Mouse (Mus musculus): Measurements from ENCODE around the gene H2al1j. TPM values are rescaled to one million over a fixed set of nuclear protein-coding genes. Genes with fewer than 3 reads are reported as not detected.

H2al1j gene
- total RNA-seq, 2 experiments from 2014 or later: not detected

DNA sequence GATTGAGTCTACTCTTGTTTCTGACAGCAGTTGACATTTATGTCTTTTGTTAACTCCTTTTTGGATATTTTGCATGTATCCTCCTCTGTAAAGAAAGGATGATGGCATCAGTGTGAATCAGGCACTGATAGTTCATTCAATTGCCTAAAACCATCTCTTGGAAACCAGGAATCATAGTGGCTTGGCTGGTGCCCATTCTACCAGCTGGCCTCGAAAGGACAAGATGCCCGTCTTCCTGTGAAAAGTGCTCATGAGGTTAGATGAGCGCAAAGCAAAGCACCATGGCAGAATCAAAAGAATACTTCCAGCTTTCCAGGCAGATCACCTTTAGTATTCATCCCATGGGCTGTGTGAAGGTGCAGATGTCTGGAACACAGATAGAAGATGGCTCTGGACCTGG is 19.1 kb downstream of the H2al1j start:
- no peak for DNase-seq (ENCODE audit: low spot score in 2 of 2)
- H3K4me3 ChIP-seq: no peak overlapping the region
- TF ChIP-seq CTCF (conservative IDR thresholded peaks at IDR 0.05): no peak
- peak overlapping the region; percentile 43; the same call in 1 of the 2 replicates for H3K27ac ChIP-seq

DNA sequence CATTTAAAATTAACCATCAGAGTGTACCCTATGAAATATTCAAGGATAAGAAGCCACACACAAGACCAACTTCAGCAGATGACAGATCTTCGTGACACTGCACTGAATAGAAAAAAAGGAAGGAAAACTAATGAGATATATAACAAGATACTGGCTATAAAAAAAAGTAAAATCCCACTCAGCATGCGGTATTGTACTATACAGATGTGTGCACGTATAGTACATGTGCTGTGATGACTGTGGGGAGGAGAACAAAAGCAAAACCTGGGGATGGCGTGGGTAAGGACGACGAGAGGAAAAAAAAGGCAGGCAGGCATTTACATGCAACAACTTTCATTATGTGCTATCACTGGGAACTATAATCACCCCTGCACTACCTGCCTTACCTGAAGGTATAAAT is 33.2 kb downstream of the H2al1j start:
- H3K4me3 ChIP-seq: no peak overlapping the region
- DNase-seq (ENCODE audit: low spot score in 2 of 2): no peak
- no peak overlapping the region for H3K27ac ChIP-seq

DNA sequence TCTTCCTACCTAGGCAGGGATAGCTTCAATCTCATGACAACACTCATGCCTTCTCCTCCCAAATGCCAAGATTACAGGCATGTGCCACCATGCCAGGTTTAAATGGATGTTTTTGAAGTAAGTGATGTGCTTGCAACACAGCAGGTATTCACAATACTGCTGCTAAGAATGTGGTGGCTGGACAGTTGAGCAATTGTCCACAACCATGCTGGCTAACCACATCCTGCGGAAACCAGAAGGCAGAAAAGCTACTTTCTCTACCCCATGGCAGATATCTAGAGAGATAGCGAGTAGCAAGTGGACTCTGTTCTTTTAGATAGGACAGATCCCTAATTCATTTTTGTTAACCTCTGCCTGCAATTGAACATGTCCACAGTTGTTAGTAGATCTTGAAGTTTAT is 33.6 kb downstream of the H2al1j start:
- DNase-seq (ENCODE audit: low spot score in 2 of 2): no peak
- no peak for TF ChIP-seq CTCF (conservative IDR thresholded peaks at IDR 0.05)
- H3K4me3 ChIP-seq: no peak overlapping the region
- no peak overlapping the region for H3K27ac ChIP-seq

More for the DNA sequence above, 33.2 kb downstream of the H2al1j start:
- no peak for TF ChIP-seq CTCF (conservative IDR thresholded peaks at IDR 0.05)

DNA sequence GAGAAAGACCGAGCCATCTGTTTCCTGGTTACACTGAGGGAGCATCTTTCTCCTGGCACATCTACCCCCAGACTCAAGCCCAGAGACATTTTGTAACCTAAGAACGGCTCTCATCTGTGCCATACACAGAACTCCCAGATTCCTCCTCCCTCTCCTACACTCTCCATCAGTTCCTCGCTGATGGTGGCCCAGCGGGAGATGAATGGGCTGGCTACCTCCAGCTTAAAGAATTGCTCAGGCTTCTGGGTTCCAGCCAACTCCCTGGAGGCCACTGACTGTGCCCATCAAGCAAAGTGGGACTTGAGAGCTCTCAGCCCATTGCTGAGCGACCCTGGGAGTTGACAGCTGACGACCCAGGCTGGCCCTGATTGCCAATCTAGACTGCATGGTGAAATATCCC is 36.3 kb downstream of the H2al1j start:
- H3K27ac ChIP-seq: no peak overlapping the region
- H3K4me3 ChIP-seq: no peak overlapping the region
- no peak for TF ChIP-seq CTCF (conservative IDR thresholded peaks at IDR 0.05)
- no peak for DNase-seq (ENCODE audit: low spot score in 2 of 2)

DNA sequence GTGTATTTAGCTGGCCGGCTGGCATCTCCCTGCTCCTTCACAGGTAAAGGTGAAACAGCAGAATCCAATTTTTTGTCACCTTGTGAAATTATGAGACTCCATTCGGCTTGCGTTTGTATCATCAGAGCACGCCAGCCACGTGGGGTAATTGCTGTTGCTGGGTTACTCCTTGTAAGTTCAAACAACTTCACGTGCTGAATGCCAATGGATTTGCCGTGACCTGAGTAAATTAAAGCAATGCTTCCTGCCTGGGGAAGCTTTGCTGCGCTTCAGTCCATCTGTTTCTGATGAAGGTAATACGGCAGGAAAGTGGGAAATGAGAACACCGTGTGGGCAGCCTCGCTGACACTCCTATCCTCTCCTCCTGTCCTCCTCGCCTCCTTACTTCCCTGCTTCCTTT is 37.5 kb downstream of the H2al1j start:
- no peak overlapping the region for H3K4me3 ChIP-seq
- no peak for DNase-seq (ENCODE audit: low spot score in 2 of 2)
- TF ChIP-seq CTCF (conservative IDR thresholded peaks at IDR 0.05): no peak
- no peak overlapping the region for H3K27ac ChIP-seq

Other genes starting within 250 kb of the H2al1j start
- gene H2al1a, start 28.6 kb upstream of the H2al1j start, total RNA-seq (2021): not detected
- gene H2al1b, start 25.4 kb upstream of the H2al1j start, total RNA-seq (2021): not detected
- not detected for gene H2al1c, start 22.2 kb upstream of the H2al1j start, total RNA-seq (2021)
- gene H2al1d, start 19.0 kb upstream of the H2al1j start, total RNA-seq (2021): not detected
- gene H2al1e, start 15.9 kb upstream of the H2al1j start, total RNA-seq (2021): not detected
- gene H2al1f, start 12.7 kb upstream of the H2al1j start, total RNA-seq (2021): not detected
- not detected for gene H2al1g, start 9.6 kb upstream of the H2al1j start, total RNA-seq (2021)
- not detected for gene H2al1h, start 6.3 kb upstream of the H2al1j start, total RNA-seq (2021)
- gene H2al1i, start 3.2 kb upstream of the H2al1j start, total RNA-seq (2021): not detected